Mouse (Mus musculus) myocyte (in vitro differentiated cells): ENCODE results near the gene Tnfaip2.

Experiments
- MYOG ChIP-seq, 3 experiments: IDR thresholded peaks; one replicate each; pipeline ENCODE4 v1.6.1; 2011; ENCODE audit warnings: control low read depth in 2 of 3, low read depth in 2 of 3, mild to moderate bottlenecking in 2 of 3; ENCODE audit not compliant: insufficient read length in 2 of 3, control insufficient read depth in 1 of 3, insufficient read depth in 1 of 3
- POLR2A ChIP-seq: IDR thresholded peaks from one replicate; pipeline ENCODE4 v1.6.1; 2011; ENCODE audit warnings: low read depth, mild to moderate bottlenecking, control low read depth, moderate library complexity; ENCODE audit not compliant: insufficient read length
- POLR2AphosphoS2 ChIP-seq: IDR thresholded peaks from one replicate; pipeline ENCODE4 v1.6.1; 2011; ENCODE audit warnings: low read depth, control low read depth; ENCODE audit not compliant: insufficient read length
- TCF12 ChIP-seq: IDR thresholded peaks from one replicate; pipeline ENCODE4 v1.6.1; 2011; ENCODE audit warnings: mild to moderate bottlenecking, control low read depth; ENCODE audit not compliant: poor library complexity, insufficient read depth, severe bottlenecking
- TCF3 ChIP-seq: IDR thresholded peaks from one replicate; pipeline ENCODE4 v1.6.1; 2011; ENCODE audit warnings: low read depth, control low read depth; ENCODE audit not compliant: insufficient read length
- USF1 ChIP-seq: IDR thresholded peaks from one replicate; pipeline ENCODE4 v1.6.1; 2011; ENCODE audit warnings: low read depth, mild to moderate bottlenecking, control low read depth, moderate library complexity

GRCm38 (mm10) chr12:111497076-111497475, 54.8 kb downstream of the Tnfaip2 start:
- TF ChIP-seq USF1, result no peak
- no peak for TF ChIP-seq MYOG (IDR thresholded peaks at IDR 0.05; ENCODE audit: control insufficient read depth in 1 of 3, insufficient read depth in 1 of 3, insufficient read length in 2 of 3, low read depth in 2 of 3)
- TF ChIP-seq POLR2A, result no peak
- no peak for TF ChIP-seq TCF3
- no peak for TF ChIP-seq POLR2AphosphoS2
- TF ChIP-seq TCF12, result no peak
